Mouse (Mus musculus): ENCODE data around the gene Ppp4r3a. TPM values are rescaled to one million over a fixed set of nuclear protein-coding genes. Genes with fewer than 3 reads are reported as not detected.

The Ppp4r3a gene
- polyA plus RNA-seq, 1 experiment from 2014 or later, result 80.2 TPM

DNA sequence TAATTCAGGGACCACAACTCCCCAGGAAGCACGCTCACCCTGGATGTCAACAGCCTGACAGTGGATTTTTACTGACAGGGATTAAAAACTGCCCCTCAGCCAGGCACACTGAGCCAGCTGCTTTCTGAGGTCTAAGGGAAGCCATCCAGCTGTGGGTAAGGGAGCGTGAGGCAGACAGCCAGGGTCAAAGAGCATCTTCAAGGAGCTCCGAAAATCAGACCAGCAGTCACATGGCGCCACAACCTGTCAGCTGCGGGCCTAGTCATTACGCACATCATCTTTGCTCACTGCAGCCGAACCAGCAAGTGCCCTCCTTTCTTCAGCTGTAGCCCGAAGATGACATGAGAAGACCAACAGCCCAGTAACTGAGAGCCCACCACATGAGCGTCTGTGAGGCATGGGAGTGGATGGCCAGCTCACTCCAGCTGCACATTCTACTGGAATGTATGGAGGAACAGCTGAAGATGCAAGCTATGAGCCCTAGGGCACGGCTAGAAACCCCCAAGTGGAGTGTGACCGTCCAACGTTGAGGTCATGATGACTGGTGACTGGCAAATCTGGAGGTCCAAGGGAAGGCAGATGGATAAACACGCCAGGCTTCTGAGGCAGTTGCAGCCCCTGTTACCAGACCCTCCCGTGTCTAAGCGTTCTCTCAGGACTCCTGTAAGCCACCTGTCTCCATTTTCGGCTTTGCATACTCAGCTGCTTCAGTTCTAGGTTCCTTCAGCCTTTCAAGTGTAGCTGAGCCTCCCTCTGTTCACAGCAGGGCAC, 87.7 kb downstream of the Ppp4r3a start:
- no peaks in the 10 kb centered on the region for H3K36me3 ChIP-seq
- no peak overlapping the region for H3K9ac ChIP-seq (replicated peaks)
- ATAC-seq (ENCODE audit: low FRiP score, low read depth), result no peak
- H3K27ac ChIP-seq (replicated peaks), result peak overlapping the region; percentile 58; the same call in 1 of the 2 replicates
- WGBS, result 20% methylated on average over 16 of the region's 16 CpGs
- no peaks in the 10 kb centered on the region for H3K9me3 ChIP-seq
- H3K4me3 ChIP-seq, result no peak overlapping the region
- H3K4me2 ChIP-seq (replicated peaks), result no peak overlapping the region
- H3K27me3 ChIP-seq, result peaks cover 7% of the 10 kb centered on the region; the same call in 1 of the 2 replicates
- peaks cover 65% of the 10 kb centered on the region for H3K4me1 ChIP-seq

DNA sequence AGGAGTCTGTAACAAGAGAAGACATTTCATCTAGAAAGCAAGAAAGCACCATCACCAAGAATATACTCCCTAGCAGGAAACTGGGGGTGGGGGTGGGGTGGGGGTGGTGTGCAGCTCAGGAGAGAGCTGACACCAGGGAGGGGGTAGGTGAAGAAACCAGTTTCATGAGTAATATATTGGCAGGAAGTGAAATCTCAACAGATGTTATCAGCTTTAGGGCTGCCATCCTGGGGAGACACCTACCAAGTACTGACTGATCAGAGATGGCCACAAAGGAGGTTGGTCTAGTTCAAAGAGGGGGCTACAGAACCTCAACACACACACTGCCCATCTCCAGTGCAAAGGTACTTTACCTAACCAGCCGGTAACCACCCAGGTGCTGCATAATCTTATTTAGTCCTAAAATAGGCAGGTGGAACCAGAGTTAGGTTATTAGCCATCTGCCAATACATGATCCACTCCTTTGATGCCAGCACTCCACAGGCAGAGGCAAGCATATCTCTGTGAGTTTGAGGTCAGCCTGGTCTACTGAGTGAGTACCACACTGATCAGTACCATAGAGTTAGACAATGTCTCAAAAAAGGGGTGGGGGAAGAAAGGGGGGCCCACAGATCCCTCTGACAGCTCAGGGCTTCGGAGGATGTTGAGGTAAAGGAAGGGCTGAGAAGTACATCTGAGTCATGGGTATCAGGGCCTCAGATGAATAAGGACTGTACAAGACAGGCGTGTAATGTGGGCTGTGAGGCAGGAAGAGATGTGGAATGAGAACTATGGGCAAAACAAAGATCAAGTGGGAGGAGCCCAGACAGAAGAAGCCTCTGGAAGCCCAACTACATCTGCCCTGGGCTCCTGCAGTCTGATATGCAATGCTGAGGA, 89.1 kb downstream of the Ppp4r3a start:
- WGBS, result 70% methylated on average over 3 of the region's 3 CpGs
- H3K4me2 ChIP-seq (replicated peaks), result no peak overlapping the region
- H3K27ac ChIP-seq (replicated peaks), result no peak overlapping the region
- no peaks in the 10 kb centered on the region for H3K36me3 ChIP-seq
- H3K4me1 ChIP-seq, result peaks cover 74% of the 10 kb centered on the region
- peaks cover 7% of the 10 kb centered on the region; the same call in 1 of the 2 replicates for H3K27me3 ChIP-seq
- no peak for ATAC-seq (ENCODE audit: low FRiP score, low read depth)
- no peak overlapping the region for H3K9ac ChIP-seq (replicated peaks)
- H3K9me3 ChIP-seq, result no peaks in the 10 kb centered on the region
- H3K4me3 ChIP-seq, result no peak overlapping the region

DNA sequence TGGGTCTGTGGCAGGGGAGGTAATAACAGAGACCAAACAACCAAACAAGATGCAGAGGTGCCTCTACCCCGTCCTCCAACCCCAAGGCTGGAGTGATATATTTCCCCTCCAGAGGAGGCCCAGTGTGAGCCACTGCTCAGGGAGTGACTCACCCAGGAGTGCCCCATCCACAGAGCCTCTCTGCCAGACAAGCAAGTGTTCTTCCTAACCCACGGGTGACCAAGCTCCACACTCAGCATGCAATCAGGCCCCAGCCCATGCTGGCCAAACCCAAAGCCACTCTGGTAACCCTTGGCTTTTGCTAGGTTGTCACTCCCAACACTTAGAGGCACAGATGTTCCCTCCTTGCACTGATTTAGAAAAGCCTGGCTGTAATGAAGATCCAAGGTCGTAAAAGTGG, 90.4 kb downstream of the Ppp4r3a start:
- Histone ChIP-seq H3K36me3 (no peaks in the 10 kb centered on the region), H3K9me3 (no peaks in the 10 kb centered on the region), H3K4me1 (peaks cover 74% of the 10 kb centered on the region), H3K4me2 (replicated peaks) (no peak overlapping the region), H3K4me3 (no peak overlapping the region), H3K27me3 (peaks cover 7% of the 10 kb centered on the region; the same call in 1 of the 2 replicates), H3K9ac (replicated peaks) (no peak overlapping the region), H3K27ac (replicated peaks) (no peak overlapping the region)
- ATAC-seq (ENCODE audit: low FRiP score, low read depth), result no peak
- WGBS, result 85% methylated on average over 3 of the region's 3 CpGs

- Histone ChIP-seq H3K9ac (replicated peaks) (no peak overlapping the region), H3K27me3 (peaks cover 7% of the 10 kb centered on the region; the same call in 1 of the 2 replicates), H3K36me3 (no peaks in the 10 kb centered on the region), H3K27ac (replicated peaks) (no peak overlapping the region), H3K4me1 (peaks cover 69% of the 10 kb centered on the region), H3K4me2 (replicated peaks) (no peak overlapping the region), H3K4me3 (no peak overlapping the region), H3K9me3 (no peaks in the 10 kb centered on the region)
- no peak for ATAC-seq (ENCODE audit: low FRiP score, low read depth)
- WGBS, result 85% methylated on average over 7 of the region's 7 CpGs
Measured at GRCm38 (mm10) chr12:100992505-100992904, 91.0 kb downstream of the Ppp4r3a start.

DNA sequence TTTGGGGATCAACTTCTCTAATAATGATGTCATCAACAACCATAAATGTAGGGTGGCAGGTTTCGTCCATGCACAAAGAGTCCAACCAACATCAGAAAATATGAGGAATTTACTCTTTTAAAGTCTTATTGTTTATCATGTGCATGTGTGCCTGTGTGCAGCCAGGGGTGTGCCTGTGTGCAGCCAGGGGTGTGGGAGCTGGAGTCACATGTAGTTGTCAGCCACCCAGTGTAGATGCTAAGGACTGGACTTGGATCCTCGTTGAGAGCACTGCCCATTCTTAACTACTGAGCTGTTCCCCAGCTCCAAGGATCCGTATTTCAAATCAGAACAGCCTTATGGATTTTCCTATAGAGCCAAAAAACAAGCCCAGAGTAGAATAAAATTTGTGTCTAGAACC, 92.4 kb downstream of the Ppp4r3a start:
- H3K4me1 ChIP-seq, result peaks cover 60% of the 10 kb centered on the region
- H3K9me3 ChIP-seq, result no peaks in the 10 kb centered on the region
- ATAC-seq (ENCODE audit: low FRiP score, low read depth), result no peak
- no peak overlapping the region for H3K4me3 ChIP-seq
- no peak overlapping the region for H3K4me2 ChIP-seq (replicated peaks)
- 79% methylated on average over 3 of the region's 3 CpGs for WGBS
- H3K27ac ChIP-seq (replicated peaks), result peak overlapping the region; percentile 69; the same call in 1 of the 2 replicates
- no peak overlapping the region for H3K9ac ChIP-seq (replicated peaks)
- H3K36me3 ChIP-seq, result no peaks in the 10 kb centered on the region
- peaks cover 7% of the 10 kb centered on the region; the same call in 1 of the 2 replicates for H3K27me3 ChIP-seq

DNA sequence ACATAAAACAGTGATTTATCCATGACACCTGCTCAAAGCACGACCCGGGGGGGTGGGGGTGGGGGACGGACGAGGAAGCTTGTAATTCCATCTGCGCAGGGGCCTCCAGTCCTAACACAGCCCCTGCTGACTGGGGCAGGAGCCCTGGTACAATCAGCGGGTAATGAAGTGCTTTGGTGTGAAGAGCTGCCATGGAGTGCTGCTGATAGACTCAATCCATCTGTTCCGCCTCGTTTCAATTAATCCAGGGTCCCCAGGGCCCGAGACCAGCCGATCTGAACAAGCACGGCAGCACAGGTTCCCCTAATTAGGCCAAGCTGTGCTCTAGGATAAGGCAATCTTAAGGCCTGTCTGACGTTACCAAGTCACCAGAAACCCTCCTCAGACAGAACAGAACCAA, 93.2 kb downstream of the Ppp4r3a start:
- peak overlapping the region; percentile 1; the same call in 1 of the 2 replicates for H3K4me2 ChIP-seq (replicated peaks)
- WGBS, result 11% methylated on average over 12 of the region's 12 CpGs
- H3K9ac ChIP-seq (replicated peaks), result peak overlapping the region; percentile 28; the same call in 1 of the 2 replicates
- peaks cover 7% of the 10 kb centered on the region; the same call in 1 of the 2 replicates for H3K27me3 ChIP-seq
- no peaks in the 10 kb centered on the region for H3K36me3 ChIP-seq
- no peak overlapping the region for H3K4me3 ChIP-seq
- peaks cover 52% of the 10 kb centered on the region for H3K4me1 ChIP-seq
- no peaks in the 10 kb centered on the region for H3K9me3 ChIP-seq
- ATAC-seq (ENCODE audit: low FRiP score, low read depth), result peak; percentile 86
- peak overlapping the region; percentile 69 for H3K27ac ChIP-seq (replicated peaks)

DNA sequence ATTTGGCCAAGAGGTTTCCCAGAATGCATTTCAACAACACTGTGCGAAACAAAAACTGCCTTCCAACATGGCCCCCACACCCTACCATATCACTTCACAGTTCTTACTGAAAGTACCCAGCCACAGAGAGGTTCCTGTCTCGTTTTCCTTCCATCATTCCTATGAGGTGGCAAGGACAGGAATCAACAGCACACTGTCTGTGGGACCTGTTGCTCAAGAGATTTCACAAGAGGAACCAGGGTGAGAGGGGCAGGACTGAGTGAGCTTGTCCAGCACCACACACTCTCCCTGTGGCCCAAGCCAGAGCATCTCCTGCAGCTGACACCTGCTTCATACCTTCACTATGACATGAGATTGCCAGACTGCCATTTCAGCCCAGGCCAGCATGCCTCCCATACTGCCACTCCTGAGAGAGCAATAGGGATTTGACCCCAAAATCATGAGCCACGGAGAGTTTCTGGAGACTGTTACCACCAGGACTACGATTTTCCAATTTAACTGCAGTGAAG, 93.7 kb downstream of the Ppp4r3a start:
- Histone ChIP-seq H3K27ac (replicated peaks) (peak overlapping the region; percentile 69), H3K4me2 (replicated peaks) (0 out of 2 replicates have a peak overlapping the region, but pooled peaks have one; percentile 1), H3K4me3 (no peak overlapping the region), H3K9ac (replicated peaks) (no peak overlapping the region; the same call in 1 of the 2 replicates), H3K27me3 (peaks cover 7% of the 10 kb centered on the region; the same call in 1 of the 2 replicates), H3K36me3 (no peaks in the 10 kb centered on the region), H3K4me1 (peaks cover 52% of the 10 kb centered on the region), H3K9me3 (no peaks in the 10 kb centered on the region)
- ATAC-seq (ENCODE audit: low FRiP score, low read depth), result peak; percentile 32; the same call in 1 of the 2 replicates
- WGBS, result 61% methylated on average over 4 of the region's 4 CpGs

MicroRNA genes within 50 kb of the gene (microRNA counts, 519-probe panel; counts per million panel counts)
- not detected for microRNA mmu-miR-1190

Small RNA genes within 50 kb of the gene (microRNA-seq; reads per million reads assigned to microRNA genes)
- not detected for gene Mir1190

Other genes with a start within 250 kb of the Ppp4r3a start
- gene Gpr68, start 175.5 kb downstream of the Ppp4r3a start, polyA plus RNA-seq (2016; fragmentation: Nextera tagmentation; extraction: Ambion mirVana), result 0.35 and 0.60 TPM in 2 replicates
- gene Ccdc88c, start 54.6 kb downstream of the Ppp4r3a start, polyA plus RNA-seq (2016; fragmentation: Nextera tagmentation; extraction: Ambion mirVana), result 17.1 and 19.6 TPM in 2 replicates

Measured in midbrain, embryonic 12.5 days (tissue).